Mouse (Mus musculus): ENCODE results near the gene Caml.
"Not testable (repeated sequence)": the region's sequence is repeated elsewhere in the genome, so short reads cannot be mapped to it uniquely, and the experiment has no call there.

Caml gene

DNA sequence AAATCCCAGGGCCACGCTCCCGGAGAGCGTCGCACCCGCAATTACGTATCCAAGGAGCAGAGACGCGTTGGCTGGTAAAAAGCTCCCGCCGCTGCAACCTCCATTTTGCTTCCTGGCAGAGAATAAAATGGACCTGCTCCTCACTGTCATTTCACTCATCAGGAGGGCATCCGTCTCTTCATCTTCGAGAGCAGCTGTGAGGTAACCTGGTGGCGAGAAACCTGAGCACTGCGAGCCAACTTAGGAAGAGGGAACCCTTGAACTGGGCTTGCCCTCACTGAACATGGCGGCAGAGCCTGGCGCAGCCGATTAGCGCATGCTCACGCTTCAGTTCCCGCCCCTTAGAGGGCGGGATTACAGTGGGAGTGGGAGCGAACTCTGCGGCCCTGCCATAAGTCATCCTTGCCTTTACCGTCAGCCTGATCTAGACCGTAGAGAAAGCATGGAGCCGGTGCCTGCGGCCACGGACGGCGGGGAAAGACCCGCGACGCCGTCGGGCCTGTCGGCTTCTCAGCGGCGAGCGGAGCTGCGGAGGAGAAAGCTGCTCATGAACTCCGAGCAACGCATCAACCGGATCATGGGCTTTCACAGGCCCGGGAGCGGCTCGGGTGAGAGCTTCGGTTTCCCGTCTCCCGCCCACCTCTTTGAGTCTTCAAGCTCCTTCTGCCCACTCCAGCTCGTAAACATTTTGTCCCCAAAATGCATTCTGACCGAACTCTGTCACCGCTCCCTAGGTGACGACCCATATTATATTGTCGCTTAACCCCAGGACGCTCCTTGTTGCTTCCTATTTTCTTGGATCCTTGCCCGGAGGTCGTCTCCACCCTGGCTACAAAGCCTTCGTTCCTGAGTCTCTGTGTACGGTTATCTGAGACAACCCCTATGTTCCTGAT, at the start of gene Caml:
Gene Caml (plus strand): TSS at position 357 of the 893 bp plus-strand sequence.
- peak; percentile 93 for DNase-seq (ENCODE audit: low read depth, low spot score)

DNA sequence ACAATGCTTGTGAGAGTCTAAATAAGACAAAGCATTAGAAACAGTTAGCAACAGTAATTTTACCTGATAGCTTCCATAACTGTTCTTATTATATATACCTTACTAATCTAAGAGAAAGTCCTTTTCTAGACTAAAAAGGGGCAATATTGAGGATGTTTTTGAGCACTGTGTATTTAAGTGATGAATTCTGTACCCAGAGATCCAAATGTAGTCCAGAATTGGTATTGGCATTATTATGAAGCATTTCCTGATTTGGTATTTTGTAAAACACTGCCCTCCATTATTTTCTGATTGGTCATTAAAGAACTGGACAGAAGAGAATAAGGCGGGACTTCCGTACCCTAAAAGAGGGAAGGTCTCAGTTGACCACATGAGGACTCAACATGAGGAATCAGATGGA, 49.4 kb upstream of the Caml start, which contains the start of gene Tmed9:
Gene Tmed9 (plus strand): TSS at position 301 of the 400 bp plus-strand sequence.
- DNase-seq (ENCODE audit: low read depth, low spot score) = no peak

DNA sequence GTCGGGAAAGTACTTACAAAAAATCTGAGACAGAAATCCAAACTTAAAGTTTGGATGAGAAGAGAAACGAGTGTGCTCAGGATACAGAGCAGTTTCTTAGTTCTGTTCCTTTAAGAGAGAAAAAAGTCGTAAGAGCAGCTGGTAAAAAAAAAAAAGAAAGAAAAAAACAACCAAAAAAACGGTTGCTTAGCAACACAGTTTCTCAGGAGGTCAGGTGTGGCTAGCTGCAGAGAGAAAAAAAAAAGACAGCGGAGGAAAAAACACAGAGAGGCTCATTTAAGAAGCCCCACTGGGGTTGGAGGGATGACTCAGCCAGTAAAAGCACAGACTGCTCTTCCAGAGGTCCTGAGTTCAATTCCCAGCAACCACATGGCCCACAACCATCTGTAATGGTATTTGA, 48.5 kb upstream of the Caml start:
- peak; percentile 31 for DNase-seq (ENCODE audit: low read depth, low spot score)

DNA sequence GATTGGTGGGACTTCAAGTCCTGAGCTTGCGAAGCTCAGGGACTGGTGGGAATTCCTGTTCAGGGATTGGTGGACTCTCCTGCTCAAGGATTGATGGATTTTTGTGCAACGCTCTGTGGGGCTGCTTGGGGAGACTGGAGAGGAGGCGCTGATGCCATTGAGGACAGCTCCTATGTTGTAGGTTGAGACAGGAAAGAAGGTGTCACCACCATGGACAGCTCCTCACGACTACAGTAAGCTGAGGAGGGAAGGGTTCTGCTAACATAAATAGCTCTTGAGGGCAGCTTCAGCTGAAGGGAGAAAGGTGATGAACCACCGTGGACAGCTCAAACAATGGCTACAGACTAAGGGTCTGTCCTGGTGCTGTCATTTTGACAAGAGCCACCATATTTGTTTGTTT, 46.9 kb upstream of the Caml start:
- DNase-seq (ENCODE audit: low read depth, low spot score) = no peak

DNA sequence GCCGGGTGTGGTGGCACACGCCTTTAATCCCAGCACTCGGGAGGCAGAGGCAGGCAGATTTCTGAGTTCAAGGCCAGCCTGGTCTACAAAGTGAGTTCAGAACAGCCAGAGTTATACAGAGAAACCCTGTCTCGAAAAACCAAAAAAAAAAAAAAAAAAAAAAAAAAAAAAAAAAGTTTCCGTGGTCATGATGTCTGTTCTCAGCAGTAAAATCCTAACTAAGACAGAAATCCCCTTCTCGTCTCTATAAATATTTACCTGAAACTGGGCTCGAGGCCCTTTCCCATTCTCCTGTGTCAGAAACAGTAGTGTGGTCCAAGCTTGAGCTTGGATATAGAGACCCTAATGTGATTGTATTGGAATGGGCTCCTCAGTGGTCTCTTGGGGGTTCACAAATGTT, 45.9 kb upstream of the Caml start:
- not testable (repeated sequence) for DNase-seq (ENCODE audit: low read depth, low spot score)

DNA sequence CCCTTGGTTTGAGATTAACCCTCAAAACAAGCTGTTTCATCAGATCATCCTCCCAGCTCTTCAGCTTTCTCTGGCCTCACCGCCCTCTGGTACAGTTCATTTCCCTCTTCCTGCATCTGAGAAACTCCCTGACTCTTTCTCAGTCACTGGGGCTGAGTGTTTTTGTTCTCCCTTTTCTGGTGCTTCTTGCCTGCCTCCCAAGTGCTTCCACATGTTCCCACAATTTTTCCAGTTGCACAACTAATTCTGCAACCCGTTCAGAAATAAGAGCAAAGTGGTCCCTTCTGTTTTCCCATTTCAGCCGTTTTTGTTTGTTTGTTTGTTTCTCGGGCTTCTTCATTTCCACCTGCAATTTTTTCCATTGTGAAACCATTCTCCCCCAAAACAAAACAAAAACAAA, 44.7 kb upstream of the Caml start:
- DNase-seq (ENCODE audit: low read depth, low spot score) = no peak

DNA sequence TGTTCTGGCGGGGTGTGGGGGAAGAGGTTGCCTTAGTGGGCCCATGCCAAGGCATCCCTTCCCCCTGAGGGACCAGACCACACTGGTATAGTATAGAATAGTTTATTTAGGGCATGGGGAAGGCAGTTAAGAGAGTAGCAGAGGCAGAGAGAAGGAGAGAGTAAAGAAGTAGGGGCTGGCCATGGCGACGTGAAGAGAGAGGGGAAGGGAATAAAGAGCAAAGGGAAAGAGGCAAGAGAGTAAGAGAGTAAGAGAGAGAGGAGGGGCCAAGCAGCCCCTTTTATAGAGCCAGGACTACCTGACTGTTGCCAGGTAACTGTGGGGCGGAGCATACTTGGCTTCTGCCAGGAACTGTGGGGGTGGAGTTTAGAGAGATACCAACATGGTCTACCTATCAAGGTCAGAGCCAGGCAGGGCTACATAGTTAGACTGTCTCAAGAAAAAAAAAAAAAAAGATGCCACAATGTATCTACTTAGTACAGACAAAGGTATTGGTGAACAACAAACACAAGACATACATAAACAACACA, 30.8 kb upstream of the Caml start:
- no peak for DNase-seq (ENCODE audit: low read depth, low spot score)

DNA sequence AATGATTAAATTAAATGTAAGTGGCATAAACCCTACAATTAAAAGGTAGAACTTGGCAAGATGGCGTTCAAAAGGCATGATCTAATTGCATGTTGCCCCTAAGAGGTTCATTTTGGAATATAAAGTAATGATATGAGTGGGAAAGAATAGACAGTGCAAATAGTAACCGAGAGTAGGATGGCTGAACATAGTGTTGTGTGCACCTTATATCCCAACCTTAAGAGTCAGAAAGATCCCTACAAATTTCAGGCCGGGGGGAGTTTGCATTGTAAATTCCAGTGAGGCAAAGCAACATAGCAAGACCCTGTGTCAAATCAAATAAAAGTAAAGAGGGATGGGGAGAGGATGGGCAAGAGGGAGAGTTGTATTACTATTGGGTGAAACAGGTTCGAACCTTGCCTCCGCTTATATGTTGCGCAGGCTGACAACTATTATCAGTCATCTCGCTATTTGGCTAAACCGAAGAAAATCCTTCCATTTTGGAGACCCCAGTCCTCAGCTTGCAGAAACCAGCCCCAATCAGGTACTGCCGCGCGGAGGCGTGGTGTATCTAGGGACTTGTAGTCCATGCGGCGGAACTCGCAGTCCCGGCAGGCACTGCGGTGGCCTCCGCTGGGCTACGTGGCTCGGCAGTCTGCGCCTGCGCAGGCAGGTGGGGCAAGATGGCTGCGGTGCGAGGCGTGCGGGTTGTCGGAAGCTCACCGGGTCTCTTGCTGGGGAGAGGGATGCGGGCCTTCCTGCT, 30.1 kb upstream of the Caml start:
- peak; percentile 98 for DNase-seq (ENCODE audit: low read depth, low spot score)

DNA sequence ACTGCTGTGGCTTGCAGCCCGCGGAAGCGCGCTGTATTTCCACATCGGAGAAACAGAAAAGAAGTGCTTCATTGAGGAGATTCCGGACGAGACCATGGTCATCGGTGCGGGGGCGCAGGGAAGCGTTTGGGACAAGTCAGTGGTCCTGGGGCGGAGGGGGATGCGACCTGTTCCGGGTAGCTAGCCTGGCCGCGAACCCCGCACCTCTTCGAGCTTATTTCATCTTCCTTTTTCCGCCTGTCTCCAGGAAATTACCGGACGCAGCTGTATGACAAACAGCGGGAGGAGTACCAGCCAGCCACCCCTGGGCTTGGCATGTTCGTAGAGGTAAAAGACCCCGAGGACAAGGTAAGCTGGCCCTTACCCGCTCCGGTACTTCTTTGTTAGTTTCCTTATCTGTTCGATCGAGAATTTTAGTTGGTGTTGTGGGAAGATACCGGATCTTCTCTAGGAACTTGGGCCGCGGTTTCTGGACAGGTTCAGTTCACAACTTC, 29.5 kb upstream of the Caml start:
- DNase-seq (ENCODE audit: low read depth, low spot score) = no peak

DNA sequence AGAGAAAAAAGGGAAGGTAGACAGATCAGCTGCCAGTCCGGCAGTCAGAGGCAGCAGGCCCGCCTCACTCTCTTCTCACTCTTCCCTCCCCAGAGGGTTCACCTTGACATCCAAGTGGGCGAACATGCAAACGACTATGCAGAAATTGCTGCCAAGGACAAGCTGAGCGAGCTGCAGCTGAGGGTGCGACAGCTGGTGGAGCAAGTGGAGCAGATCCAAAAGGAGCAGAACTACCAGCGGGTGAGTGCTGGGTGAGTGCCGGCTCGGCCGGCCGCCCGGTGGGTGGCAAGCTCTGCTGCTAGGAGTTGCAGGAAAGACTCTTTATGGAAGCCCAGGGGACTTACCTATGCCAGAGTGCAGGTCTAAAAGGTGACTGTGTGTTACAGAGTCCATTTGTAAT, 27.4 kb upstream of the Caml start:
- DNase-seq (ENCODE audit: low read depth, low spot score) = no peak

DNA sequence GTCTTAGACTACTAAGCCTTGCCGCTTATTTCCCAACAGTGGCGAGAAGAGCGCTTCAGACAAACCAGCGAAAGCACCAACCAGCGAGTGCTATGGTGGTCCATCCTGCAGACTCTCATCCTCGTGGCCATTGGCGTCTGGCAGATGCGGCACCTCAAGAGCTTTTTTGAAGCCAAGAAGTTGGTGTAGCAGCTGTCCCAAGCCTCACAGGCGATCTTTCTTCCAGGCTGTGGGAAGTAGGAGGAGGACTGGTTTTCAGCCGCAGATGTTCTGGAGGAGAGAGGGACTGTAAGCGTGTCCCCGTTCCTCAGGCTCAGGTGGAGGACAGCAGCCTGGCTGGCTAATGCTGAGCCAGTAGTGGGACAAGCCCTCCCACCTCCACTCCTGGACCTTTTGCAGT, 26.0 kb upstream of the Caml start:
- DNase-seq (ENCODE audit: low read depth, low spot score) = no peak

DNA sequence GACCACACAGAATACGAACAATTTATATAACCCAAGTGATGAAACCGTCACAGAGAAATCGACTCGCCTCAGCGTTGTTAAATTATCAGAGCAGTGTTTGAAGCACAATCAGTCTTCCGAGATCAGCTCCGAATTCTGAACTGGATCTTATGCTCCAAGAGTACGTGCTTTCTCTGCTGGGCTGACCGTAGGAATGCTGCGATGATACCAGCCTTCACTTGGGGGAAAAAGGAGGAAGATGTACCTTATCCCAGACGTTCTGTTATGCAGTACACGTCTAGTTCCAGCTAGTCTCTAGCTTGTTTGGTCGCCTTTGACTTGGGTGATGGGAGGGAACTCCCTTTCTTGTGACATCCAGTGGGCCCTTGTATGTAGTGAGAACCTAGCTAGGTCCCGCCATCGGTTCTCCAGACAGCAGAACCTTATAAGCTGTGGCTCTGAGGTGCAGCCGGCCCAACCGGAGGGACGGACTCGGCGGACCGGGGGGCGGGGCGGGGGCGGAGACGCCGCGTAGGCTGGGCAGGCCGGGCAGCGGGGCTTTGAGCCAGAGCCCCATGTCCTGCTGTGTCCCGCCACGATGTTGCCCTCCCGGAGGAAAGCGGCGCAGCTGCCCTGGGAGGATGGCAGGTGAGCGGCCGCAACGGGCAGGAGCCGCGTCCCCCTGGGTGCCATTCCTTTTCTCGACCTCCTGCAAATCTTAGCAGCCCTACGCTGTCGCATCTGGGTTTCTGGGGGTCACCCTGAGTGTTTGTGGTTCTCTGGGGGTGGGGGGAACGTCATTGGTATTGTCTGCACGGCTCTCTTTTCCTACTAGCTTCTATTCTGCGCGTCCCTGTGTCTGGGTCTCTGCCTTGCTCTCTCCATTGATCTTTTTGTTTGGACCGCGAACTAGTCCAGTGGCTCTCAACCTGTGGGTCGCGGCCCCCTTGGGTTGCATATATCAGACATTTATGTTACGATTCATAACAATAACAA, 23.0 kb upstream of the Caml start, which contains the start of gene B4galt7:
Gene B4galt7 (plus strand): TSS at position 331 of the 975 bp plus-strand sequence.
- peak; percentile 79 for DNase-seq (ENCODE audit: low read depth, low spot score)

DNA sequence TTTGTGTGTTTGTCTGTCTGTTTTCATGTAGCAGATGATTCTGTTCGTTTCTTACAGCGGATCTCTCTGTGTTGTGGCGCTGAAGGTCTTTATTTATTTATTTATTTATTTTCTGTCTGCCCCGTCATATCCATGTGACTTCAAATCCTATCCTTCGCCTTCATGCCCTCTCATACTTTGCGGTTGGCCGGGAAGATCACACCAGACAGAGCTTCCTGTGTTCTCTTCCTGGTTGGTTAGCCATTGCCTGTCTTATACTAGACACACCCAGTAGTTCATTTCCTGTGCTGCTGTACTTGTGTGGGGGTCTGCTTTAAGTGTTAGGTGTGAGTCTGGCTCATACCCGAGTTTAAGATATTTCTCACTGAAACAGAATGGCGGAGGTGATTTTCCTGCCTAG, 22.1 kb upstream of the Caml start:
- DNase-seq (ENCODE audit: low read depth, low spot score) = peak; percentile 80

DNA sequence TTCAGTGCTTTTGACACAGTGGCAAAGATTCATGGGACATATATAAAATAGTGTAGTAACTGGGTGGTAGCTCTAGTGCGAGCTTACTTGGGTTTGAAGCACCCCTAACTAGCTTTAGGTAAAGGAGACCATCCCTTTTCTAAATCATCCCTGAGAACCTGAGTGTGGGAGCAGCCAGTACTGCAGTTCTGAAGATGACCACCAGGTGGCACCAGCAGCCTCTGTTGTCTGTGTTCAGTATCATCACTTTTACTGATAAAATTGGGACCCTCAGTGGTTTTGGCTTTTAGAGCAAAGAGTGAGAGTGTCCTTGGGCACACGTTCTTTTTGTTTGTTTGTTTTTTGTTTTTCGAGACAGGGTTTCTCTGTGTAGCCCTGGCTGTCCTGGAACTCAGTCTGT, 21.2 kb upstream of the Caml start:
- DNase-seq (ENCODE audit: low read depth, low spot score) = peak; percentile 76

DNA sequence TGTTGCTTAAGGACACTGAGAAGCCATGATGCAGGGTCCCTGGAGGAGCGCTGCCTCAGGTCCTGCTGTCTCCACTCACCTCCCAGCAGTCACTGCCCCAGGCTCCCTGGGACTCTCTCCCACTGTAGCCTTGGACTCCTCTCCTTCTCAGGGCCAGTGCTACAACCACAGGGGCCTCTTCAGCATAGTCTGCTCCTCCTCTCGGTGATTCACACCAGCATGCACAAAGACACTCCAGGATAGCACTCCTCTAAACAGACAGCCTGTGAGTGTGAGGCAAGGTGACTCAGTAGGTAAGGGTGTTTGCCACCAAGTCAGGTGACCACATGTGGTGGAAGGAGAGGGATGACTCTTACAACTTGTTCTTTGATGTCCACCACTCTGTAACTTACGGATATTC, 18.2 kb upstream of the Caml start:
- DNase-seq (ENCODE audit: low read depth, low spot score) = no peak

DNA sequence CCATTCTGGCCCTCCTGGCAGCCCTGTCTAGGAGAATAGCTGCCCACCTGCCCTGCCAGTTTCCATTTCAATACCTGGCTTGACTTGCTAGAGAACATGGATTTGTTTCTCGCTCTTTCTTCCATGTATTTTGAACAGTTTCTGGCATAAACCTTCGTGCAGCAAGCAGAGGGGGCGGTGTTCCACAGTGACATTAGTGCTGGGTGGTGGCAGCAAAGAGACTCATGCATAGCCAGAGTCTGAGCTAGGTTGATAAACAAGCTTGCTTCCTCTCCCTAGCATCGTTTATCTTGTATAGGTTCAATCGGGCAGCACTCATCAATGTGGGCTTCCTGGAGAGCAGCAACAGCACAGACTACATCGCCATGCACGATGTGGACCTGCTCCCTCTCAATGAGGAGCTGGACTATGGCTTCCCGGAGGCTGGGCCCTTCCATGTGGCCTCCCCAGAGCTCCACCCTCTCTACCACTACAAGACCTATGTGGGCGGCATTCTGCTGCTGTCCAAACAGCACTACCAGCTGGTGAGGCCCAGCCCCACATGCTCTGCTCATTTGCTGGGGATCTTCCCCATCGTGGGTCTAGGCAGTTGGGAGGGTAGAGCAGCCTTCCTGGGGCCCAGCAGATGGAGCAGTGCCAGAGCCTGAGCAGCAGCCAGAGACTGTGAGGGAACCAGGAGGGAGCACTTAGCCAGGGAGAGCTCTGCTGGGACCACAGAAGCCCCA, 15.7 kb upstream of the Caml start:
- DNase-seq (ENCODE audit: low read depth, low spot score) = no peak

DNA sequence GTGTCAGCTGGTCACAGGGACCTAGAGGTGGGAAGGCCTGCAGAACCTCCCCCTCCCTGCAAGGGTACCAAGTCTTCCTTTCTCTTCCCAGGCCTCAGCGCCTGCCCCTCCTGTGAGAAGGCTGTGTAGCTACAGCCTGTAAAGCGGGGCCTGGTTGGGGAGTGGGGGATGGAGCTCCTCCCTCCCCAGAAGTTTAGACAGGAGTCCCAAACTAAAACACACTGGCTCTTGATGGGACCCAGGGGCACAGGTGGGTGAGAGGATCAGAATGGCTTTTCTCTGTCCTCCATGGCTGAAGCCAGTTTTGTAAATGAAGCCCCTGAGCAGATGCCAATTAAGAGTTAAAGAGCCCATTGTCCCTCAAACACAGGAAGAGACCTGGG, 15.2 kb upstream of the Caml start:
- no peak for DNase-seq (ENCODE audit: low read depth, low spot score)

DNA sequence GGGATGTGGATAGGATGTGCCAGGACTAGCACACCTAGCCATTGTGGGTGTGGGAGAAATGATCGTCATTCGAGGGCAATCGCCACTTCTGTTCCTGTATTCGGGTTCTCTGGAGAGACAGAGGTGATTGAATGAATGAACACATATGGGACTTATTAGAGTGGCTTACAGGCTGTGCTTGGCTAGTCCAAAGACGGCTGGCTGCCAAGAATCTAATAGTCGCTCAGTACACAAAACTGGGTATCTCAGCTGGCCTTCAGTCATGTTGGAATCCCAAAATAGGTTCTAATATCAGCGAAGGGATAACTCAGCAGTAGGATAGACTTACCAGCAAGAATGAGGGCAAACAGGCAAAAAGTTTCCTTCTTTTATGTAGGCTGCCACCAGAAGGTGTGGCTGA, 10.8 kb upstream of the Caml start:
- DNase-seq (ENCODE audit: low read depth, low spot score) = no peak

DNA sequence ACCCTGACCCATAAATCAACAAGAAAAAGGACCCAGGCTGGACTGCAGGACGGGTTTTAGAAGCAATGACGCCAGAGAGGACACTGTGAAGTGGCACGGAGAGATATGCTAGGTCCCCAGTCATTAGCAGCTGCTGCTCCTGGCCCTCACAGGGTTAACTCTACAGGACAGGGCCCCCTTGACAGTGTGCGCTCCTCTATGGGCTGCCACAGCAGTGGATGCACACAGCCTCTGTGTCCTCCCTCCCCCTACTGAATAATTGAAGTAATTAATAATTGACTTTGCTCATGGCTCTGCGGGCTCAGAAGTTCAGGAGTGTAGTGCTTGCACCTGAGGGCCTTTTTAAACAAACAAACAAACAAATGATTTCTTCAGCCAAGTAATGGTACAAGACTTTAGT, 9.3 kb upstream of the Caml start:
- DNase-seq (ENCODE audit: low read depth, low spot score) = no peak

DNA sequence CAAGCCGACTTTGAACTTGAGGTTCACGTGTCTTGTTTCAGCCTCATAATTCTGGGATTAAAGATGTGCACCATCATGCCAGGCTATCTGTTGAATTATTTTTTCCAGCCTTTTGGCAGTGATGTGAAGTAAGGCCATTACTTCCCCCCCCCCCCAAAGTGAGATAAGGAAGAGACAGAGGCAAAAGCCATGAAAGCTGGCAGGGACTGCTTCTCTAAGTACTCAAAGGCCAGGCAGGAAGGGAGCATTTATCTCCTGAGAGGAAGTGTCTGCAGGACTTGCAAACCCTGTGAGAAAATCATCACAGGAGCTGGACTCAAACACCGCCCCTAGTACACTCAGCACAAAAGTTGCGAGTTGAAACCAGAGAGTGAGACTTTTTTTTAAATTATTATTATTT, 3.5 kb upstream of the Caml start:
- no peak for DNase-seq (ENCODE audit: low read depth, low spot score)

DNA sequence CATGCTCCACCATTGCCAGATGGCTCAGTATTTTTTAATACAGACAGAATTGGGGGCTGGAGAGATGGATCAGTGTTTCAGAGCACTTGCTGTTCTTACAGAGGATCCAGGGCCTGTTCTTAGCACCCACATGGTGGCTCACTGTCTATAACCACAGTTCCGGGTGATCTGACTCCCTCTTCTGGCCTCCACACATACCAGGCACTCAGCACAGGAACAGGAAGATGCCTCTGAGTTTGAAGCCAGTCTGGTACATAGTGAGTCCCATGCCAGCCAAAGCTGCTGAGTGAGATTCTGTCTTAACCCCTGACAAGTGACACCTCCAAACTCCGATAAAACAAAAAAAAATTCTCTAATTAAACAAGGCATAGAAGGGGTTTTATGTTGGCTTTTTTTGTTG, 2.5 kb upstream of the Caml start:
- DNase-seq (ENCODE audit: low read depth, low spot score) = no peak

Measured in CD4-positive helper T cell, adult 2 months (primary cell).